Mouse (Mus musculus) spleen, adult 2 months (tissue): Measurements from ENCODE around the gene Trim25. TPM values are rescaled to one million over a fixed set of nuclear protein-coding genes. Genes with fewer than 3 reads are reported as not detected.
"Not testable (repeated sequence)": the region's sequence is repeated elsewhere in the genome, so short reads cannot be mapped to it uniquely, and the experiment has no call there.

ENCODE experiments used
- DNase-seq, 2 experiments: peaks; one replicate each; pipeline versions ENCODE4 v3.0.0 to v3.0.0-alpha.2; 2012 to 2021; ENCODE audit warnings: low spot score in 2 of 2, low read depth in 1 of 2
- H3K27ac ChIP-seq: fragments of 200-500 bp; 2 replicates; pipeline ENCODE4 v1.5.1; 2012; ENCODE audit warnings: low read length, inconsistent platforms; ENCODE audit not compliant: insufficient read depth
- H3K27me3 ChIP-seq: fragments of 200-500 bp; 2 replicates; pipeline ENCODE4 v1.6.1; 2012; ENCODE audit warnings: mild to moderate bottlenecking, moderate library complexity, low read length, inconsistent platforms; ENCODE audit not compliant: control insufficient read depth, insufficient read depth
- H3K36me3 ChIP-seq: fragments of 200-500 bp; 2 replicates; pipeline ENCODE4 v1.6.1; 2012; ENCODE audit warnings: mild to moderate bottlenecking, low read length, inconsistent platforms; ENCODE audit not compliant: control insufficient read depth, insufficient read depth
- H3K4me1 ChIP-seq: fragments of 200-500 bp; 2 replicates; pipeline ENCODE4 v1.6.1; 2011; ENCODE audit warnings: inconsistent platforms; ENCODE audit not compliant: control insufficient read depth, insufficient read depth, insufficient read length
- H3K4me3 ChIP-seq: fragments of 200-500 bp; 2 replicates; pipeline ENCODE4 v1.5.1; 2011; ENCODE audit warnings: mild to moderate bottlenecking, inconsistent platforms; ENCODE audit not compliant: insufficient read depth, insufficient read length; ENCODE audit errors: extremely low read depth
- CTCF ChIP-seq: fragments of 200-500 bp; IDR thresholded peaks from 2 replicates; pipeline ENCODE4 v1.5.1; 2011; ENCODE audit warnings: mild to moderate bottlenecking, inconsistent platforms; ENCODE audit not compliant: insufficient read depth, insufficient read length, insufficient replicate concordance; ENCODE audit errors: extremely low read depth
- POLR2A ChIP-seq: fragments of 200-500 bp; IDR thresholded peaks from 2 replicates; pipeline ENCODE4 v1.6.1; 2011; ENCODE audit warnings: low read depth, low read length, inconsistent platforms
- WGBS: fragments of 180-500 bp; shearing (Covaris S2); methylation state at CpG from one replicate; pipeline ENCODE4 v1.1.7; 2018; 5-methylcytosine and 5-hydroxymethylcytosine counted together
- polyA plus RNA-seq: library from polyadenylated mRNA; depleted of rRNA; stranded (reverse); fragments of >200 nt; gene quantifications from 2 replicates; pipeline ENCODE4 v1.2.3, GENCODE M21; 2012

Gene Trim25
- polyA plus RNA-seq, 1 experiment: 41.5 TPM

DNA sequence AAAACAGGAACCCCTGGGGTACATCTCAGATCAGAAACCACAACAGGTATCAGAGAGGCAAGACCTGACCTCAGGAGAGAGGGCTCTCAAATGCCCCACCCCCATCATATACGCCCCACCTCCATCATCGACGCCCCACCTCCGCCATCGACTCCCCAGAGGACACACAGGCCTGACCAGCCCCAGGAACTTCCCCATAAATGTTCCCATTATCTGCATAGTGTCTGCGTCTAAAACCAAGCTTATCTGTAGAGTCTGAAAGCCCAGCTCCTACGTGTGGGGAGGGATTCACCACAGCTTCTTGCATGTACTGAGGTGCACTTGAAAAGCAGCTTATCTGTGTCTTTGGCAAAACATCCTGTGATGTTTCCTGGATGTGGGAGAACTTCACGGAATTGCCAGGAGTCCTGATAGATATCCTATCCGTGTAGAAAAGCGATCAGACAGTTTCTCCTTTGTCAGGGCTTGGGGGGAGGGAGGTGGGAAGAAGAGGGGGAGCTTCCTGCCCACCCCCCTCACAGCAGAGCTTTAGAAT, 29.8 kb downstream of the Trim25 start:
- Histone ChIP-seq H3K4me1 (peaks cover 26% of the 10 kb centered on the region; the same call in 1 of the 2 replicates), H3K27me3 (no peaks in the 10 kb centered on the region), H3K36me3 (no peaks in the 10 kb centered on the region), H3K27ac (peak overlapping the region; percentile 89), H3K4me3 (no peak overlapping the region)
- peak; percentile 63 to 86 for DNase-seq
- TF ChIP-seq POLR2A (no peak), CTCF (no peak)
- WGBS: 20% methylated on average over 10 of the region's 10 CpGs

- WGBS: 90% methylated on average over 6 of the region's 6 CpGs
- no peak for DNase-seq
- no peak overlapping the region for H3K27ac ChIP-seq
- H3K4me1 ChIP-seq: peaks cover 22% of the 10 kb centered on the region; the same call in 1 of the 2 replicates
- H3K4me3 ChIP-seq: no peak overlapping the region
- no peaks in the 10 kb centered on the region for H3K36me3 ChIP-seq
- H3K27me3 ChIP-seq: no peaks in the 10 kb centered on the region
- TF ChIP-seq CTCF (no peak), POLR2A (no peak)
Observed at GRCm38 (mm10) chr11:89030552-89030951, 31.4 kb downstream of the Trim25 start.

GRCm38 (mm10) chr11:89031189-89031588, 32.0 kb downstream of the Trim25 start:
- H3K27ac ChIP-seq: no peak overlapping the region
- DNase-seq: no peak
- TF ChIP-seq POLR2A (no peak), CTCF (no peak)
- peaks cover 17% of the 10 kb centered on the region; the same call in 1 of the 2 replicates for H3K4me1 ChIP-seq
- H3K36me3 ChIP-seq: no peaks in the 10 kb centered on the region
- H3K4me3 ChIP-seq: no peak overlapping the region
- 79% methylated on average over 1 of the region's 1 CpGs for WGBS
- H3K27me3 ChIP-seq: no peaks in the 10 kb centered on the region

- no peak for DNase-seq
- Histone ChIP-seq H3K27me3 (no peaks in the 10 kb centered on the region), H3K27ac (no peak overlapping the region), H3K4me1 (no peaks in the 10 kb centered on the region), H3K36me3 (peaks cover 1% of the 10 kb centered on the region; the same call in 1 of the 2 replicates), H3K4me3 (no peak overlapping the region)
- TF ChIP-seq POLR2A (no peak), CTCF (no peak)
Observed at GRCm38 (mm10) chr11:89034592-89034991, 35.4 kb downstream of the Trim25 start.

- no peak for TF ChIP-seq POLR2A
- no peak for TF ChIP-seq CTCF
- H3K4me1 ChIP-seq: no peaks in the 10 kb centered on the region
- DNase-seq: no peak
- no peak overlapping the region for H3K27ac ChIP-seq
- H3K4me3 ChIP-seq: no peak overlapping the region
- peaks cover 9% of the 10 kb centered on the region for H3K36me3 ChIP-seq
- 89% methylated on average over 3 of the region's 3 CpGs for WGBS
- H3K27me3 ChIP-seq: no peaks in the 10 kb centered on the region
Observed at GRCm38 (mm10) chr11:89035552-89035951, 36.4 kb downstream of the Trim25 start.

- 96% methylated on average over 6 of the region's 6 CpGs for WGBS
- Histone ChIP-seq H3K4me3 (no peak overlapping the region), H3K4me1 (no peaks in the 10 kb centered on the region), H3K27me3 (no peaks in the 10 kb centered on the region), H3K36me3 (peaks cover 16% of the 10 kb centered on the region), H3K27ac (no peak overlapping the region)
- no peak for DNase-seq
- no peak for TF ChIP-seq POLR2A
- TF ChIP-seq CTCF: no peak
Observed at GRCm38 (mm10) chr11:89038496-89038895, 39.3 kb downstream of the Trim25 start.

DNA sequence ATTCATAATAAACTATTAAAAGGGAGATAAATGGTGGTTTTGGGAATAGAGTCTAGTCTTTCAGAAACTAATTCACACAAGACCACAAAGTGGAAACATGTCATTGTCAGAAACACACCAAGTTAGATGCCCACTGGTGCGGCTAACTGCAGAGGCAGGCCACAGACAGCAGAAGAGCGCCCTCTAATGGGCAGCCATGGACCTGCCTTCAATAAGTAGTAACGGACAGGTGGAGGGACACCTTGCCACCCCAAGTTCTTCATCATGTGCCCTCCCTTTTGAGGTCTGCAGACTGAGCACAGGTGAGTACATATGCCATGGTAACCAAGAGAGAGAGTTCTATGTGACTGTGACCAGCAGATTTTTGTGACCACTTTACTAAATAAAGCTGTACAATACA, 40.1 kb downstream of the Trim25 start:
- H3K27me3 ChIP-seq: no peaks in the 10 kb centered on the region
- 23% methylated on average over 3 of the region's 3 CpGs for WGBS
- no peak for TF ChIP-seq POLR2A
- TF ChIP-seq CTCF: peak; percentile 94
- no peak overlapping the region for H3K27ac ChIP-seq
- H3K4me3 ChIP-seq: no peak overlapping the region
- H3K36me3 ChIP-seq: peaks cover 21% of the 10 kb centered on the region
- peak; percentile 52 to 76 for DNase-seq
- no peaks in the 10 kb centered on the region for H3K4me1 ChIP-seq

GRCm38 (mm10) chr11:89041073-89041472, 41.9 kb downstream of the Trim25 start:
- peaks cover 28% of the 10 kb centered on the region for H3K36me3 ChIP-seq
- 92% methylated on average over 6 of the region's 7 CpGs for WGBS
- DNase-seq, H3K27me3 ChIP-seq, H3K27ac ChIP-seq, H3K4me1 ChIP-seq, H3K4me3 ChIP-seq: not testable (repeated sequence)
